Mouse (Mus musculus): Measurements from ENCODE around the gene Tpmt. TPM values are rescaled to one million over a fixed set of nuclear protein-coding genes. Genes with fewer than 3 reads are reported as not detected.

Tpmt gene
- total and polyA plus RNA-seq, 2 experiments = 13.9 to 45.4 TPM

GRCm38 (mm10) chr13:47040061-47040460, 4.5 kb downstream of the Tpmt start:
- Histone ChIP-seq H3K9ac (ENCODE audit: low read depth, low read length) (no peak overlapping the region), H3K36me3 (ENCODE audit: control insufficient read depth, insufficient read depth, low read length) (peaks cover 8% of the 10 kb centered on the region), H3K27me3 (ENCODE audit: control insufficient read depth, insufficient read depth, low read length) (no peaks in the 10 kb centered on the region), H3K4me1 (ENCODE audit: control insufficient read depth, insufficient read depth, low read length) (peaks cover 11% of the 10 kb centered on the region), H3K27ac (replicated peaks; ENCODE audit: insufficient read depth, low read depth, low read length) (no peak overlapping the region), H3K4me3 (ENCODE audit: insufficient read depth, low read depth, low read length) (no peak overlapping the region), H3K79me2 (ENCODE audit: control insufficient read depth, insufficient read depth, low read length) (peaks cover 12% of the 10 kb centered on the region; the same call in 1 of the 2 replicates)
- 74% methylated on average over 5 of the region's 5 CpGs for WGBS
- TF ChIP-seq POLR2A (IDR thresholded peaks at IDR 0.05; ENCODE audit: extremely low read depth, insufficient read depth, low read length) (no peak), CTCF (IDR thresholded peaks at IDR 0.05; ENCODE audit: low read depth, low read length) (no peak)
- DNase-seq (ENCODE audit: extremely low read depth, low read depth, low spot score) = no peak

- H3K27me3 ChIP-seq (ENCODE audit: control insufficient read depth, insufficient read depth, low read length) = no peaks in the 10 kb centered on the region
- H3K79me2 ChIP-seq (ENCODE audit: control insufficient read depth, insufficient read depth, low read length) = no peaks in the 10 kb centered on the region
- H3K36me3 ChIP-seq (ENCODE audit: control insufficient read depth, insufficient read depth, low read length) = peaks cover 8% of the 10 kb centered on the region
- TF ChIP-seq CTCF (IDR thresholded peaks at IDR 0.05; ENCODE audit: low read depth, low read length) (no peak), POLR2A (IDR thresholded peaks at IDR 0.05; ENCODE audit: extremely low read depth, insufficient read depth, low read length) (no peak)
- H3K4me1 ChIP-seq (ENCODE audit: control insufficient read depth, insufficient read depth, low read length) = peaks cover 8% of the 10 kb centered on the region; the same call in 1 of the 2 replicates
- H3K27ac ChIP-seq (replicated peaks; ENCODE audit: insufficient read depth, low read depth, low read length) = no peak overlapping the region
- peak; percentile 85 for DNase-seq (ENCODE audit: extremely low read depth, low read depth, low spot score)
- WGBS = 28% methylated on average over 6 of the region's 6 CpGs
- no peak overlapping the region for H3K9ac ChIP-seq (ENCODE audit: low read depth, low read length)
- H3K4me3 ChIP-seq (ENCODE audit: insufficient read depth, low read depth, low read length) = no peak overlapping the region
These were observed 6.6 kb downstream of the Tpmt start for GRCm38 (mm10) chr13:47037946-47038345.

DNA sequence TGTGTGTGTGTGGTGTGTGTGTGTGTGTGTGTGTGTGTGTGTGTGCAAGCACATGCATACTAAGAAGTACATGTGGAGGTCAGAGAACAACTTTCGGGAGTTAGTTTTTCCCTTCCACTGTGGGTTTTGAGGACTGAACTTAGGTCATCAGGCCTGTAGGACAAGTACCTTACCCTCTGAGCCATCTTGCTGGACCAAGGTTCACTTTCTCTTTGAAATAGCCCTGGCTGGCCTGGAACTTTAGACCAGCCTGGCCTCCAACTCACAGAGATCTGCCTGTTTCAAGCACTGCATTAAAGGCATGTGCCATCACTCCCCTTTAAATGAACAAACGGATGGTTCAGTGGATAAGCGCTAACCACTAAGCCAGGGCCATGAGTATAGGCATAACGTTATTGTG, 10.9 kb downstream of the Tpmt start:
- H3K27ac ChIP-seq (replicated peaks; ENCODE audit: insufficient read depth, low read depth, low read length) = no peak overlapping the region
- peak; percentile 80 for DNase-seq (ENCODE audit: extremely low read depth, low read depth, low spot score)

DNA sequence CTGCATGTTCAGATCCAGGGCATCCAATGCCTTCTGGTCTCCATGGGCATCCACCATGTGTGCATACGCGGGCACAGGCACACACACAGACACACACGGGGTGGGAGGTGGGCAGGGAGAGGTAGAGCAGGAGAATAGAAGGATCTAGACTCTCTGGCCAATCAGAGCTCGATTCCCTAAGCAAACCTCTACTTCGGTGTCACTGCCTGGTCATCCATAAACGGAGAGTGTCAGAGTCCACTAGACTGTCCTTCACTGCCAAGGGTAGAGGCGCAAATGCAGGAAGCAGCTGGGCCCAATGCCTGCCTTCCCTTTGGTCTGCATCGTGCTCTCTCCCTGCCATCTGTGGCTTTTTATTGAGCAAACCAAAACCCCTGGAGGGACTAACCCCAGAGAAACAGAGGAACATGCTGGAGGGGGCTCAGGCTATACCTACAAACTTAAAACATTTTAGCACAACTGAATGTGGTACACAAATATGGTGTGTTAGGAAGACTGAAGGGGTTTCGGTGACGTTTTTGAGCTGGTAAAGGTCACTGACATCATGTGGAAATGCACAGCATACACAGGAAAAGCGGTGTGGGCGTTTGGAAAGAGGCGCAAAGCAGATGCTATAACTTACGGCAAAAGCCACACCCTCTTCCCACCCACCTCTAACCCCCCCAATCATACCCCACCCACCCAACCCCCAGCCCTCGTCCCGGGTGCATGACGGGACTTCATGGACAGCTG, 14.0 kb downstream of the Tpmt start:
- peak; percentile 80 for DNase-seq (ENCODE audit: extremely low read depth, low read depth, low spot score)
- H3K27ac ChIP-seq (replicated peaks; ENCODE audit: insufficient read depth, low read depth, low read length) = no peak overlapping the region
- WGBS = 59% methylated on average over 17 of the region's 17 CpGs
- no peak overlapping the region for H3K9ac ChIP-seq (ENCODE audit: low read depth, low read length)
- H3K27me3 ChIP-seq (ENCODE audit: control insufficient read depth, insufficient read depth, low read length) = no peaks in the 10 kb centered on the region
- no peak for TF ChIP-seq CTCF (IDR thresholded peaks at IDR 0.05; ENCODE audit: low read depth, low read length)
- TF ChIP-seq POLR2A (IDR thresholded peaks at IDR 0.05; ENCODE audit: extremely low read depth, insufficient read depth, low read length) = no peak
- peaks cover 5% of the 10 kb centered on the region; the same call in 1 of the 2 replicates for H3K4me1 ChIP-seq (ENCODE audit: control insufficient read depth, insufficient read depth, low read length)
- H3K4me3 ChIP-seq (ENCODE audit: insufficient read depth, low read depth, low read length) = no peak overlapping the region
- peaks cover 9% of the 10 kb centered on the region for H3K36me3 ChIP-seq (ENCODE audit: control insufficient read depth, insufficient read depth, low read length)
- no peaks in the 10 kb centered on the region for H3K79me2 ChIP-seq (ENCODE audit: control insufficient read depth, insufficient read depth, low read length)

More for the DNA sequence above, 10.9 kb downstream of the Tpmt start:
- H3K4me3 ChIP-seq (ENCODE audit: insufficient read depth, low read depth, low read length) = no peak overlapping the region
- H3K36me3 ChIP-seq (ENCODE audit: control insufficient read depth, insufficient read depth, low read length) = peaks cover 7% of the 10 kb centered on the region
- 67% methylated on average over 4 of the region's 4 CpGs for WGBS
- H3K9ac ChIP-seq (ENCODE audit: low read depth, low read length) = no peak overlapping the region
- H3K79me2 ChIP-seq (ENCODE audit: control insufficient read depth, insufficient read depth, low read length) = no peaks in the 10 kb centered on the region
- H3K27me3 ChIP-seq (ENCODE audit: control insufficient read depth, insufficient read depth, low read length) = no peaks in the 10 kb centered on the region
- peaks cover 5% of the 10 kb centered on the region; the same call in 1 of the 2 replicates for H3K4me1 ChIP-seq (ENCODE audit: control insufficient read depth, insufficient read depth, low read length)
- TF ChIP-seq POLR2A (IDR thresholded peaks at IDR 0.05; ENCODE audit: extremely low read depth, insufficient read depth, low read length) = no peak
- no peak for TF ChIP-seq CTCF (IDR thresholded peaks at IDR 0.05; ENCODE audit: low read depth, low read length)

- H3K27ac ChIP-seq (replicated peaks; ENCODE audit: insufficient read depth, low read depth, low read length) = no peak overlapping the region
- no peaks in the 10 kb centered on the region for H3K79me2 ChIP-seq (ENCODE audit: control insufficient read depth, insufficient read depth, low read length)
- peaks cover 2% of the 10 kb centered on the region; the same call in 1 of the 2 replicates for H3K4me1 ChIP-seq (ENCODE audit: control insufficient read depth, insufficient read depth, low read length)
- DNase-seq (ENCODE audit: extremely low read depth, low read depth, low spot score) = no peak
- H3K27me3 ChIP-seq (ENCODE audit: control insufficient read depth, insufficient read depth, low read length) = no peaks in the 10 kb centered on the region
- no peak overlapping the region for H3K4me3 ChIP-seq (ENCODE audit: insufficient read depth, low read depth, low read length)
- H3K9ac ChIP-seq (ENCODE audit: low read depth, low read length) = no peak overlapping the region
- peaks cover 8% of the 10 kb centered on the region; the same call in 1 of the 2 replicates for H3K36me3 ChIP-seq (ENCODE audit: control insufficient read depth, insufficient read depth, low read length)
- TF ChIP-seq CTCF (IDR thresholded peaks at IDR 0.05; ENCODE audit: low read depth, low read length) (no peak), POLR2A (IDR thresholded peaks at IDR 0.05; ENCODE audit: extremely low read depth, insufficient read depth, low read length) (no peak)
- WGBS = 85% methylated on average over 7 of the region's 7 CpGs
These were observed 23.7 kb downstream of the Tpmt start for GRCm38 (mm10) chr13:47020798-47021197.

GRCm38 (mm10) chr13:47019774-47020173, 24.8 kb downstream of the Tpmt start:
- H3K27me3 ChIP-seq (ENCODE audit: control insufficient read depth, insufficient read depth, low read length) = no peaks in the 10 kb centered on the region
- no peak overlapping the region for H3K27ac ChIP-seq (replicated peaks; ENCODE audit: insufficient read depth, low read depth, low read length)
- no peak overlapping the region for H3K9ac ChIP-seq (ENCODE audit: low read depth, low read length)
- no peak overlapping the region for H3K4me3 ChIP-seq (ENCODE audit: insufficient read depth, low read depth, low read length)
- H3K4me1 ChIP-seq (ENCODE audit: control insufficient read depth, insufficient read depth, low read length) = peaks cover 2% of the 10 kb centered on the region; the same call in 1 of the 2 replicates
- no peak for TF ChIP-seq POLR2A (IDR thresholded peaks at IDR 0.05; ENCODE audit: extremely low read depth, insufficient read depth, low read length)
- TF ChIP-seq CTCF (IDR thresholded peaks at IDR 0.05; ENCODE audit: low read depth, low read length) = no peak
- DNase-seq (ENCODE audit: extremely low read depth, low read depth, low spot score) = peak; percentile 60
- peaks cover 2% of the 10 kb centered on the region; the same call in 1 of the 2 replicates for H3K36me3 ChIP-seq (ENCODE audit: control insufficient read depth, insufficient read depth, low read length)
- WGBS = 34% methylated on average over 7 of the region's 7 CpGs
- H3K79me2 ChIP-seq (ENCODE audit: control insufficient read depth, insufficient read depth, low read length) = no peaks in the 10 kb centered on the region
